Mouse (Mus musculus): ENCODE measurements around the gene Zcchc14. TPM values are rescaled to one million over a fixed set of nuclear protein-coding genes. Genes with fewer than 3 reads are reported as not detected.
"Not testable (repeated sequence)": the region's sequence is repeated elsewhere in the genome, so short reads cannot be mapped to it uniquely, and the experiment has no call there.

The Zcchc14 gene
- polyA plus RNA-seq, 1 experiment from 2014 or later, result 10.9 TPM

- Histone ChIP-seq H3K27me3 (ENCODE audit: insufficient read depth, poor library complexity, severe bottlenecking) (no peaks in the 10 kb centered on the region), H3K4me1 (no peaks in the 10 kb centered on the region), H3K9me3 (no peaks in the 10 kb centered on the region), H3K27ac (no peak overlapping the region), H3K4me3 (no peak overlapping the region), H3K36me3 (peaks cover 85% of the 10 kb centered on the region)
- DNase-seq (ENCODE audit: low spot score), result no peak
- WGBS, result 89% methylated on average over 5 of the region's 5 CpGs
Observed at GRCm38 (mm10) chr8:121607661-121608060, 45.0 kb downstream of the Zcchc14 start.

- Histone ChIP-seq H3K27me3 (ENCODE audit: insufficient read depth, poor library complexity, severe bottlenecking) (no peaks in the 10 kb centered on the region), H3K27ac (no peak overlapping the region), H3K4me3 (no peak overlapping the region), H3K4me1 (no peaks in the 10 kb centered on the region), H3K36me3 (peaks cover 92% of the 10 kb centered on the region), H3K9me3 (no peaks in the 10 kb centered on the region)
- 92% methylated on average over 12 of the region's 12 CpGs for WGBS
- DNase-seq (ENCODE audit: low spot score), result no peak
Observed at GRCm38 (mm10) chr8:121603801-121604200, 48.9 kb downstream of the Zcchc14 start.

- no peak for DNase-seq (ENCODE audit: low spot score)
- H3K9me3 ChIP-seq, result no peaks in the 10 kb centered on the region
- WGBS, result 28% methylated on average over 3 of the region's 3 CpGs
- no peak overlapping the region for H3K27ac ChIP-seq
- peaks cover 89% of the 10 kb centered on the region for H3K36me3 ChIP-seq
- H3K4me1 ChIP-seq, result no peaks in the 10 kb centered on the region
- no peaks in the 10 kb centered on the region for H3K27me3 ChIP-seq (ENCODE audit: insufficient read depth, poor library complexity, severe bottlenecking)
- no peak overlapping the region for H3K4me3 ChIP-seq
Observed at GRCm38 (mm10) chr8:121602860-121603259, 49.8 kb downstream of the Zcchc14 start.

GRCm38 (mm10) chr8:121602411-121602810, 50.3 kb downstream of the Zcchc14 start:
- no peak for DNase-seq (ENCODE audit: low spot score)
- no peak overlapping the region for H3K27ac ChIP-seq
- WGBS, result 94% methylated on average over 12 of the region's 12 CpGs
- no peaks in the 10 kb centered on the region for H3K4me1 ChIP-seq
- H3K27me3 ChIP-seq (ENCODE audit: insufficient read depth, poor library complexity, severe bottlenecking), result no peaks in the 10 kb centered on the region
- no peak overlapping the region for H3K4me3 ChIP-seq
- peaks cover 89% of the 10 kb centered on the region for H3K36me3 ChIP-seq
- H3K9me3 ChIP-seq, result no peaks in the 10 kb centered on the region

GRCm38 (mm10) chr8:121599842-121600241, 52.9 kb downstream of the Zcchc14 start:
- DNase-seq (ENCODE audit: low spot score), result no peak
- WGBS, result 87% methylated on average over 14 of the region's 14 CpGs
- peaks cover 84% of the 10 kb centered on the region for H3K36me3 ChIP-seq

GRCm38 (mm10) chr8:121598892-121599291, 53.8 kb downstream of the Zcchc14 start:
- Histone ChIP-seq H3K9me3 (no peaks in the 10 kb centered on the region), H3K27me3 (ENCODE audit: insufficient read depth, poor library complexity, severe bottlenecking) (no peaks in the 10 kb centered on the region), H3K4me1 (no peaks in the 10 kb centered on the region), H3K27ac (no peak overlapping the region), H3K4me3 (no peak overlapping the region), H3K36me3 (peaks cover 84% of the 10 kb centered on the region)
- DNase-seq (ENCODE audit: low spot score), result peak; percentile 90
- WGBS, result 32% methylated on average over 7 of the region's 7 CpGs

More at GRCm38 (mm10) chr8:121599842-121600241, 52.9 kb downstream of the Zcchc14 start:
- no peak overlapping the region for H3K4me3 ChIP-seq
- H3K4me1 ChIP-seq, result no peaks in the 10 kb centered on the region
- H3K27me3 ChIP-seq (ENCODE audit: insufficient read depth, poor library complexity, severe bottlenecking), result no peaks in the 10 kb centered on the region
- no peaks in the 10 kb centered on the region for H3K9me3 ChIP-seq
- no peak overlapping the region for H3K27ac ChIP-seq

GRCm38 (mm10) chr8:121598190-121598589, 54.5 kb downstream of the Zcchc14 start:
- no peak overlapping the region for H3K27ac ChIP-seq
- H3K36me3 ChIP-seq, result peaks cover 86% of the 10 kb centered on the region
- no peaks in the 10 kb centered on the region for H3K27me3 ChIP-seq (ENCODE audit: insufficient read depth, poor library complexity, severe bottlenecking)
- H3K4me3 ChIP-seq, result no peak overlapping the region
- no peaks in the 10 kb centered on the region for H3K4me1 ChIP-seq
- H3K9me3 ChIP-seq, result no peaks in the 10 kb centered on the region
- 87% methylated on average over 7 of the region's 7 CpGs for WGBS
- DNase-seq (ENCODE audit: low spot score), result no peak

- H3K36me3 ChIP-seq, result peaks cover 81% of the 10 kb centered on the region
- H3K9me3 ChIP-seq; H3K27me3 ChIP-seq (ENCODE audit: insufficient read depth, poor library complexity, severe bottlenecking); H3K27ac ChIP-seq; H3K4me3 ChIP-seq; H3K4me1 ChIP-seq; DNase-seq (ENCODE audit: low spot score): not testable (repeated sequence)
- 78% methylated on average over 2 of the region's 2 CpGs for WGBS
Observed at GRCm38 (mm10) chr8:121597492-121597891, 55.2 kb downstream of the Zcchc14 start.

GRCm38 (mm10) chr8:121593983-121594382, 58.7 kb downstream of the Zcchc14 start:
- no peak overlapping the region for H3K27ac ChIP-seq
- peaks cover 23% of the 10 kb centered on the region for H3K4me1 ChIP-seq
- H3K9me3 ChIP-seq, result no peaks in the 10 kb centered on the region
- H3K36me3 ChIP-seq, result peaks cover 47% of the 10 kb centered on the region
- 78% methylated on average over 9 of the region's 9 CpGs for WGBS
- no peaks in the 10 kb centered on the region for H3K27me3 ChIP-seq (ENCODE audit: insufficient read depth, poor library complexity, severe bottlenecking)
- DNase-seq (ENCODE audit: low spot score), result no peak
- H3K4me3 ChIP-seq, result no peak overlapping the region

- no peak for DNase-seq (ENCODE audit: low spot score)
- 92% methylated on average over 5 of the region's 5 CpGs for WGBS
- Histone ChIP-seq H3K27me3 (ENCODE audit: insufficient read depth, poor library complexity, severe bottlenecking) (no peaks in the 10 kb centered on the region), H3K36me3 (peaks cover 45% of the 10 kb centered on the region), H3K4me3 (no peak overlapping the region), H3K4me1 (peaks cover 23% of the 10 kb centered on the region), H3K9me3 (no peaks in the 10 kb centered on the region), H3K27ac (no peak overlapping the region)
Observed at GRCm38 (mm10) chr8:121593293-121593692, 59.4 kb downstream of the Zcchc14 start.

- Histone ChIP-seq H3K4me3 (peak overlapping the region; percentile 99), H3K4me1 (peaks cover 23% of the 10 kb centered on the region), H3K27ac (peak overlapping the region; percentile 92; the same call in 1 of the 2 replicates), H3K9me3 (no peaks in the 10 kb centered on the region), H3K27me3 (ENCODE audit: insufficient read depth, poor library complexity, severe bottlenecking) (no peaks in the 10 kb centered on the region), H3K36me3 (peaks cover 30% of the 10 kb centered on the region)
- no peak for DNase-seq (ENCODE audit: low spot score)
- WGBS, result 14% methylated on average over 20 of the region's 20 CpGs
Observed at GRCm38 (mm10) chr8:121591178-121592066, 61.3 kb downstream of the Zcchc14 start.

- Histone ChIP-seq H3K27ac (peak within 1 kb of the TSS; percentile 92), H3K4me1 (peaks cover 26% of the 10 kb centered on the region), H3K27me3 (ENCODE audit: insufficient read depth, poor library complexity, severe bottlenecking) (no peaks in the 10 kb centered on the region), H3K9me3 (no peaks in the 10 kb centered on the region), H3K4me3 (peak within 1 kb of the TSS; percentile 99), H3K36me3 (peaks cover 21% of the 10 kb centered on the region)
- under 1% methylated on average over 94 of the region's 94 CpGs for WGBS
- DNase-seq (ENCODE audit: low spot score), result peak; percentile 95
Observed at GRCm38 (mm10) chr8:121590203-121591177, 62.2 kb downstream of the Zcchc14 start, which contains the start of gene Map1lc3b. Gene Map1lc3b, plus strand, starts transcription at chr8:121590361.
